Mouse (Mus musculus) layer of hippocampus, adult 11-12 months (tissue): ENCODE results near the gene Ppp6r1.
A peak's percentile ranks its signal among the peaks of the same experiment; 100 is the strongest.

ENCODE experiments used
- DNase-seq: peaks from one replicate; pipeline ENCODE4 v3.0.0; 2022; ENCODE audit warnings: low spot score

The Ppp6r1 gene

DNA sequence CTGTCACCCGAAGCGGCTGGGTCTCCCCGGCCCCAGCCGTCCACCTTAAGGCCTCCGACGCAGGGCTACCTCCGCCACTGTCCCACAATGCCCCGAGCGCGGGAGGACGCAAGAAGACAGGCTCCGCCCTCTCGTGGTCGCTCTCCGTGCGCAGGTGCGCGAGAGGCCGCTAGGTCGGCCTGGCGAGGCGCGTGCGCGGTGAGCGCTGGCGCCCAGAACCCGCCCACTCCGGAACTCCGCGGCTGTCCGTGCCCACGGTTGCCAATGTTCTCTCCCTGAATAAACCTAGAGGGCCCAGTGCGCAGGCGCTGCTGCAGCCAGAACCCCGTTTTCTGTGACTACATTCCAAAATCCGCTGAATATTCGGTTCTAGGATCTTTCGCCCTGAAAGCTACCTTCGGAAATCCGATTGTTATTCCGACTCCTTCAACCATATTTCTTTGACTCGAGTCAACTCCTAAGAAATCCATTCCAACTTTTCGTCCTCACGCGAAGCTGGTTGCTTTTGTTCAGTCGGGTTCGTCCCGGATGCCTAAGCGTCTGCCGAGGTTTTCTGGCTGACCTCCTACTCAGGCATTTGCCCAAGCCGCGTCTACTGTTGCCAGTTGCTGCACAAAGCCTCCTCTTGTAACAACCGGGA lies at the start of gene Ppp6r1:
Gene Ppp6r1 (minus strand): TSS at position 108 of the 640 bp plus-strand sequence.
- DNase-seq, result peak; percentile 98

DNA sequence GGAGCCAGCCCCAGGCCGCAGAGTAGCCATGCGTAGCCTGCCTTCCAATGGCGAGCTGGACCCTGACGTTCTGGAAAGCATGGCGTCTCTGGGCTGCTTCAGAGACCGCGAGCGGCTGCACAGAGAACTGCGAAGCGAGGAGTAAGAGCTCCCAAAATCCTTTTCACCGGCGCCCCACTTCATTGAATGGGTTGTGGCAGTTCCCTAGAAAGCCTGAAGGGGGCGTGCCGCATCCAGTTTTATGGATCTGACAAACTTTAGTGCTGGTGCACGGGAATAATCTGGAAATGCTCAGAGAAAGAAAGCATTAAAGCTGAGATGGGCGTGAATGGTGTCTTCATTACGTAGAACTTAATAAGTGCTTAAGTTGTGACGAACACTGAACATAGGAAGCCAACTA lies 46.3 kb upstream of the Ppp6r1 start:
- DNase-seq, result peak; percentile 54

DNA sequence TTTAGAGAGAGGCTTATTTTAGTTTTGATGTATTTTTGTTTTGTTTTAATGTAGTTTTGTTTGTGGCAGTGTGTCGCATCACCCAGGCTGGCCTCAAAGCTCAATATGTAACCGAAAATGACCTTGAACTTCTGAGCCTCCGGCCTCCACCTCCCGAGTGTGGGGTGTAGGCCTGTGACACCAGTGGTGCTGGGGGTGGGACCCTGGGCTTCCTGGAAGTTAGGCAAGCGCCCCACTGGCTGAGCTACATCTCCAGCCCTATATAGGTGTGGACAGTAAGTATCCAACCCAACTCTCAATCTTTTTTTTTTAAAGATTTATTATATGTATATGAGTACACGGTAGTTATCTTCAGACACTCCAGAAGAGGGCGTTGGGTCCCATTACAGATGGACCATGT lies 44.4 kb upstream of the Ppp6r1 start:
- DNase-seq, result no peak

DNA sequence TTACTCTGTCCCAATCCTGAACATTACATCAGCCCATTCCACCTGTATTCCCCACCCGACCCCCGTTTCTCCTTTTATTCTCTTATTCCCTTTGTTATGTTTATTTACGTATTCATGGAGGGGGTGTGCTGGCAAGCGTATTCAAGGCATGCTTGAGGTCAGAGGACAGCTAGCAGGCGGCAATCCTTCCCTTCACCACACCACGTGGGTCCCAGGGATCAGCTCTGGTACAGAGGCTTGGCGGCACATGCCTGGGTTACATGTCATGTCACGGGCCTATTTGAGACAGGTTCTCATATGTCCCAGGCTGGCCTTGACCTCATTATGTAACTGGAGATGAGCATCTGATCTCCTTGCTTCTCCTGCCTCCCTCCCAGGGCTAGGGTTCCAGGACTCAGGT lies 43.5 kb upstream of the Ppp6r1 start:
- no peak for DNase-seq

DNA sequence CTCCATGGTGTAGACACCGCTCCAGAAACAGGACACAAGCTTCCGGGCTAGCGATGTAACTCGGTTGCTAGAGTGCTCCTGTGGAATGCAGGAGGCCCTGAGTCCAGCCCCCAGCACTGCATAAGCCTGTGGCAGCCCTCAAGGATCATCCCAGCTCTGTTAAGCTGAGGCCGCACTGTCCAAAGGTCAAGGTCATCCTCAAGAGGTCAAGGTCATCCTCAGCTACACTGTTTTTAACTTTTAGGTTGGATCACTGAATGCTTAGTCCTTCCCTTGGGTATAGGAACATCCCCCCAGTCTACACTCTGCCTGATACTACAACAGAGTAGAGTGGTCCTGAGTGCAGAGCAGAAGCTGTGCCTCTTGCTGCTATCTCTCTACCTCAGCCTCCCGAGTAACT lies 34.2 kb upstream of the Ppp6r1 start:
- no peak for DNase-seq

DNA sequence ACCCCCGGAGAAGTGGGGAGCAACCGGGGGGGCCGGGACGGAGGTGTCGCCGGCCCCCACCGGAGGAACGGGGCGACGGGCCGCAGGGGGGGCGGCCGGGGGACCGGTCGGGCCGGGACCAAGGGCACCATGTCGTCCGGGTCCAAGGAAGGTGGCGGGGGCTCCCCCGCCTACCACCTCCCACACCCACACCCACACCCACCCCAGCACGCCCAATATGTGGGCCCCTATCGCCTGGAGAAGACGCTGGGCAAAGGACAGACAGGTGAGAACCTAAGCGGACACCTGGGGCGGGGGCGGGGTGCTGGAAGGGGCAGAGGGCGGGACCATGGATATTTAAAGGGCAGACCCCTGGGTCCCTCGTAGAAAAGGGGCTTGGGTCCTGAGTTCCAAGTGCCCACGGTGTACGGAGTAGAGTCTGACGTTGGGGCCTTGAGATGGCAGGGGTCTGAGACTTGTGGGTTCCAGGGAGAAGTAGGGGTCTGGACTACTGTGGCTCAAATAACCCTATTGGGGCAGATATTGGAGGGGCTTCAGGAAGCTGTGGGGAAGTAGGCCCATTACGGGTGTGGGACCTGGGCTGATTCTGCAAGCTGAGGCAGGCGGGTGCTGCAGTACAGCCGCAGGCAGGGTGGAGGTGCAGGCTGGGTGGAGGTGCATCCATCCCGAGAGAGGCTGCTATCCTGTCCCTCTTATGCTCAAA lies 32.3 kb upstream of the Ppp6r1 start:
- DNase-seq, result no peak

DNA sequence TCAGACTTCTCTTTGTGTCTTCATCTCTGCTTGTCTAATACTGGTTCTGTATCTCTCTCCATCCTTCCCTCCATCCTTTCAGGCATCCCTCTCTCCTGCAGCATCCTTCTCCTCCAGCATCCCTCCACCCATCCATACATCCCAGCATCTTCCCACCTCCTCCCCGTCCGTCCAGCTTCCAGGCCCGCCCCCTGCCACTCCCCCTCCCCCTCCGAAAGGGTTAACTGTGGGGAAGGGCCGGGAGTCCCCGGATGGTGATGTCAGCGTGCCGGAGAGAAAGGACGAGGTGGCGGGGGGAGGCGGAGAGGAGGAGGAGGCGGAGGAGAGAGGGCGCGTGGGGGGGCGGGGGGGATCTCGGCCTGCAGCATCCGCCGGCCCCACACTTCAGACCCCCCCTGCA lies 31.6 kb upstream of the Ppp6r1 start, which contains the start of gene Brsk1:
Gene Brsk1 (plus strand): TSS at position 218 of the 400 bp plus-strand sequence.
- peak; percentile 82 for DNase-seq

DNA sequence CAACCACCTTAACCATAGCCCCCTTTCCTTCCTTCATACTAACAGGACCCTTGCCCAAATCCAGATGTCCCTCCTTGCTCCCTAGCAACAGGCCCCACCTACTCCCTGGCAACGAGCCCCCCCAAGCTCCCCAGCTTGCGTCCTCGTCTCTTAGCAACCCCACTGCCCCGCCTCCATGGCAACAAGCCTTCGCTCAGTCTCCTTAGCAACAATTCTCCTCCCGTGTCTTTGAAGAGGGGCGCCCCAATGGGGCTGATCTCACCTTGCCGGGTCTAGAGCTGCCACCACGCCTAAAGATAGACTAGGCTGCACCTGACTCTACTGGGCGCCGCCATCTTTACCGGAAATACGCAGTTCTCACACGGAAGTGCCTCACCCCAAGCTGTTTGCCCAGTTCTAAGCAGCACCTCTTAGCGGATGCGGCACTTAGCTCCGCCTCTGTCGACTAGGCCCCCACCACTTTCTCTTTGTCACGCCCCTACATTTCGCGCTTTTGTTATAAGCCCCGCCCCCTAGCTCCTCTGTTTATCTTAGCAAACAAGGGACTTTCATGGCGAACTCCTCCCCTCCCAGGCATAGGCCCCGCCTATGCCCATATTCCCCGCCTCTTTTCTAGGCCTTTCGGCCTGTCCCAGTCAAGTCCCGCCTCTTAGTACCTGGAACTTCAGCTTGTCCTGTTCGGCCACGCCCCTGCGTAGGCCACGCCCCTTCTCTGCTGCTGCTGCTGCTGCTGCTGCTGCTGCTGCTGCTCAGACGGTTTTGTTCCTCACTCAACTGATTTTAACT lies 26.0 kb upstream of the Ppp6r1 start, which contains the start of gene Hspbp1:
Gene Hspbp1 (minus strand): TSS at position 437 of the 786 bp plus-strand sequence.
- peak; percentile 95 for DNase-seq

DNA sequence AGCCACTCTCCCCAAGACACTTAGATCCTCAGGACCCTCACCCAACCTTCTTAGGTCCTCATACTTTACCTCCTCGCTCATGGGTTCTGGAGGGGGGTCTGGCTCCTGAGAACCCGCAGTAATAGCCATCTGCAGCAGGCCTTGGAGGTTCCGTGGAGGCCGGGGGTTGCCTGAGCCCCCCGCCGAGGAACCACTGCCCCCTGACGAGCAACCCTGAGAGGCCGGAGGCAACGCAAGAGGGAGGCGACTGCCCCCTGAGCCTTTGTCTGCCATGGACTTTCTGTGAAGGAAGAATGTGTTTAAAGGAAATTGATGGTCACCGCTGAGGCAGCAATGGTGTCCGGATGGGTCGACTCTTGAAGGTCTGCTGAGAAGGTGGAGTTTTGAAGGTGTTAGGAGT lies 25.4 kb upstream of the Ppp6r1 start:
- DNase-seq, result no peak

DNA sequence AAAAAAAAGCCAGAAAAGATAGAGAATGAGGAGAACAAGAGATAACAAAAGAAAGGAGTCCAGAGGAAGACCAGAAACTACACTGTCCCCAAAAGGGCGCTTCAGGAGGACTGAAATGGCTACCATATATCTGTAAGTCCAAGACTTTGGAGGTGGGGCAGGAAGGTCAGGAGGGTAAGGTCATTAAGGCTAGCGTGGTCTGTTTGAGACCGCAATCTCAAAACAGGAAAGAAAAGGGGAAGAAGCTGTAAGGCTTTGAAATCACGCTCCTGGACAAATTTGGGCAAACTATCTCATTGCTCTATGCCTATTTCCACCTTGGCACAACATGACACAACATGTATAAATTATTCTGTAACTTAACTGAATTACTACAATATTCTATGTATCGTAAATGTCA lies 24.5 kb upstream of the Ppp6r1 start:
- no peak for DNase-seq

DNA sequence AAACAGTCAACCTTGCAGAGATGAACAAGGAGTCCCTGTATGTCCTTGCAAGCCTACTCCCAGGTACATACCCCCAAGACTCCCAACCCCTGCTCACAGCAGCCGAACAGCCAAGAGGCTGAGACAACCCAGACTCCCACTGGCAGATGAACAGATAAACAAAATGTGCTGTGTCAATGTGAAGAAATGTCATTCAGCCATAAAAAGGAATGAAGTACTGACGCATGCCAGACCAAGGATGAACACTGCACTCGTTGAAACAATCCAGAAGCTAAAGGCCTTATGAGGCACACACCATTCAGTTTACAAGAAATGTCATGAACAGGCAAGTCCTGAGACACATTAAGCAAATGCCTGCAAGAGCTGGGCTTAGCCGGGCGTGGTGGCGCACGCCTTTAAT lies 16.4 kb upstream of the Ppp6r1 start:
- DNase-seq, result no peak

DNA sequence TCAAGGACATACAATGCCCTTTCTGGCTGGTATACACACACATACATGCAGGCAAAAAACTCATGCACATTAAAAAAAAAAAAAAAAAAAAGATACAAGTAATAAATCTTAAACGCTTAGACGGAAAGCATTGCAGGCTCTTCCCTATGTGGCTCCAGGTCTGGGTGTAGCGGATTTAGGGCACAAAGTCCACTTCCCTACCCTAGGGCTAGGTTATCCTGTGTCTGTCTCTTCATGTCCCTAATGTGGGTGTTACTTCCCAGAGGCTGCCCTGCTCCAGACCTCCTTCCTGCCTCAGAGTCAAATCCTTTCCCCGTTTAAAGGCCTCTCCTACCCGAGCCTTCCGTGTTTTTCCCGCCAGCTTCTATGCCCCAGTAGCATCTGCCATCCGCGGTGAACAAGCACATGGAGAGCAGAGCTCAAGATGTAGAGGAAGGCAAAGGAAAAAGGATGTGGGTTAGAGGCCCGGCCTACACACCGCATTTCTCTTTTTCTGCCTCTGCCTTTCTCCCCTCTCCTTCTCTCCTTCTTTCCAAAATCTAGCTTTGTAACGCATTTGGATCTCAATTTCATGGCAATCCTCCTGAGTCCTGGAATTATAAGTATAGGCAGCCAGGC lies 15.4 kb upstream of the Ppp6r1 start:
- DNase-seq, result no peak

DNA sequence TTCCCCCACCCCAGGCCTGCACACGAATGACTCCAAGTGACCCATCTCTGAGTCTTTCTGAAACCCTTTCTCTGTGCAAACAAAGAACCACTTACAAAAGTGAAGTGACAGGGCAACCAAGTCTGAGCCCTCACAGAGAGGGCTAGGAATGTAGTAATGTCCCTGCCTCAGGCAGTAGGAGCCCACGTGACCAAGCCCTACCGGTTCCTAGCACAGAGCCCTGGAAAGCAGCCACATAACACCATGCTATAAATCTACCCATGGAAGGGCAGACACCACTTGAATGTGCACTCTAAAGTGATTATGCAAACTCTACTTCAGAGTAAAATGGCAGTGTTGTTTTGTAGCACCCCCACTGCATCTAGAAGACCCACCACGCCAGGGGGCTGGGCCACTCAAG lies 13.1 kb upstream of the Ppp6r1 start:
- DNase-seq, result no peak

DNA sequence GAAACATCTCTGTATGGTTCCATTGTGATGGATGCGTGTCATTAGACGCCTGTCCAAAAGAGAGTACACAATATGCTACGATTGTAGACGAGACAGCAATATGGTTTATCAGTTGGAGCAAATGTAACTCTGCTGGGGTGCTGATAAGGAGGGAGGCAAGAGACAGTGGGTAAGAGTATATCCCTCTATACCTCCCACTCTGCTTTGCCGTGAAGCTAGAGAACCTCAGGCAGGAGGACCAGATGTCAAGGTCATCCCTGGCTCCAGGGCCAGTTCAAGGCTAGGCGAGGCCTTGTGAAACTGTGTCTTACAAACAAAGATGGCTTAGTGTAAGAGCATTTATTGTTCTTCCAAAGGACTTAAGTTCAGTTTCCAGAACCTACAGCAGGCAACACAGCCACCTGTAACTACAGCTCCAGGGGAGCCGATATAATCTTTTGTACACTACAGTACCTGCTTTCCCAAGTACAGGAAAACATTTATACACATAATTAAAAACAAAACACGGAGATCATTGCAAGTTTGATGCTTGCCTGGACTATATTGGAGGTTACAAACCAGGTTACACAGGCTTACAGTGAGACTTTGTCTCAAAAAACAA lies 11.9 kb upstream of the Ppp6r1 start:
- DNase-seq, result no peak

DNA sequence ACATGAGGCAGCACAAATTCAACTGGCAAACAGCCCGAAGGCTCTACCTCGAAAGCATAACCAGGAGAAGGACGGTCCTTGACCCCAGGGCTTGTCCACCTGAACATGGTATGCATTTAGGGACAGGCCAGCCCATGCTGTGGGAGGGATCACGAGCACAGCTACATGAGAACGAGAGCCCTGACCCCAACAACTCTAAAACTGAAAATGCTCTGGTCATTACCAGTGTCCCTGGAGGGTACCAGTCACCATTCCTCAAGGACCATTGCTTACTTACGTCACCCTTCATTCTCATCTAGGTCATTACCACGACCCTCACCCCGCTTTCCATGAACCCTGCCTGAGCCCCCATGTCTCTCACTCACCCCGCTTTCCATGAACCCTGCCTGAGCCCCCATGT lies 10.3 kb upstream of the Ppp6r1 start:
- no peak for DNase-seq

DNA sequence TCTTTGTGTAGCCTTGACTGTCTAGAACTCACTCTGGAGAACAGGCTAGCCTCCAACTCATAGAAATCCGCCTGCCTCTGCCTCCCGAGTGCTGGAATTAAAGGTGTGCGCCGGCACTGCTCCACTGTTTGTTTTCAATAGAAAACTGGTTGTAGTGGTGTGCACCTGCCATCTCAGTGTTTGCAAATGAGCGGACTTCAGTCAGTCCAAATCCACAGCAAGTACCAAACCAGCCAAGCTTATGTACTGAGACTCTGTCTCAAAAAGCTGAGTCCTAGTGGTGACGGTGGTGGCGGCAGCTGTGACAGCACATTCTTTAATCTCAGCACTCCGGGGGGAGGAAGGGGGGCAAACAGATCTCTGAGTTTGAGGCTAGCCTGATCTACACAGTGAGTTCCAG lies 9.7 kb upstream of the Ppp6r1 start:
- DNase-seq, result no peak

DNA sequence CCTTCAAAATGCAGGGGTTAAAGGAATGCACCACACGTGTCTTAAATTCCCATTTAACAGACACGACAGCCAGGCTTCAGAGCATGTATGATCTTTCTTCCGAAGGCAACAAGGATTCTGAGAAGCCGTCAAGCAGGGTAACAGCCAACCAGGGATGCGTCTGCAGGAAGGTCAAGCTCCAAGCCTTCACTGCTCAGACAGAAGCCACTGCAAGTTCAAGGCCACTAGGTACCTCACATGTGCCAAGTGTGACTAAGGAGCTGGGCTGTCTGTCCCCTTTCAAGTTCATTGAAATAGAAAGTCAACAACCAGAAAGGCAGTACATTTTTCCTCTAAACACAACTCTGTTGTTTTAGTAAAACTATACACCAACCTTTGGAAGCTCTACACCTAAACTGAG lies 8.1 kb upstream of the Ppp6r1 start:
- no peak for DNase-seq

DNA sequence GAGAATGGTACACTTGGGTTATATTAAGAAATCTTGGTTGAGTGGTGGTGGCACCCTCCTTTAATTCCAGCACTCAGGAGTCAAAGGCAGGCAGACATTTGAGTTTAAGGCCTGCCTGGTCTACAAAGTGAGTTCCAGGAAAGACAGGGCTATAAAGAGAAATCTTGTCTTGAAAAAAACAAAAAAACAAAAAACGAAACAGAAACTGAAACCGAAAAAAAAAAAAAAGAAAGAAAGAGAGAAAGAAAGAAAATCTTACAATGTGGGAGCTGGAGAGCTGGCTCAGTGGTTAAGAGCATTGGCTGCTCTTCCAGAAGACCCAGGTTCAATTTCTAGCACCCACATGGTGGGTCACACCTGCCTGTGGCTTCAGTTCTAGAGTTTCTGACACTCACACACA lies 4.9 kb upstream of the Ppp6r1 start:
- DNase-seq, result no peak

DNA sequence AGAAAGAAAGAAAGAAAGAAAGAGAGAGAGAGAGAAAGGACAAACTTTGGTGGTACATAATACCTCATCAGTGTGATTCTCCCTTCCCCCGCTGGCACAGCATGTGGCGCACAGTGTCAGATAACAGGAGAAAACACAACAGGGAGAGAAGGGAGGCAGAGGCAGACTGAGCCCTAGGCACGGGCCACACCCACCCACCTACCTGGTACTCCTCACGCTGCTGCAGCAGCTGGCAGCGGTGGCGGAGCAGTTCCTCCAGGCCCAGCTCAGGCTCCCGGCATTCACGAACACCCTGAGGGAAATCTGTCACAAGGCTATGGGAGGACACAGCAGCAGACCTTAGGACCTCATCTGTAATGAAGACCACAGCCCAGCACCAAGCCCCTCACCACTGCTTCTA lies 4.4 kb upstream of the Ppp6r1 start:
- DNase-seq, result no peak

DNA sequence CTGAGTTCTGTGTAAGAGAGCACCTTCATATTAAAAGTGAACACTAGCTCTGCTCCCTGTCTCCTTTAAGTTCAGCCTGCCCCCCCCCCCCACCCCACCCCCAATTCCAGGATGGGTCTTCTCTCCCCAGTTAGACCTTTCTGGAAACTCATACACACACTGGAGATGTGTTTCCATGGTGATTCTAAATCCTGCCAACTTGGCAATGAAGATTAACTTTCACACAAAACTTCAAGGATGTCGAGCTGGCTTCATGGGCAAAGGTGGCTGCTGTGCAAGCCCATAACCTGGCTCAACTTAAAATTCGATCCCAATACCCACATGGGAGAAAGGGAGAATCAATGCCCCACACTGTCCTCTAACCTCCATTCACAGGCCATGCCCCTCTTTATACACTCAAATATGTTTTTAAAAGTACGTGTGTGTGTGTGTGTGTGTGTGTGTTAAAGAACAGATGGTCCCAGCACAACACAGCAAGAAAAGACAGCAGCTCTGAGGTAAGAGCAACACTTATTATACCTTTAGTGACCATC lies 1.2 kb upstream of the Ppp6r1 start:
- no peak for DNase-seq

DNA sequence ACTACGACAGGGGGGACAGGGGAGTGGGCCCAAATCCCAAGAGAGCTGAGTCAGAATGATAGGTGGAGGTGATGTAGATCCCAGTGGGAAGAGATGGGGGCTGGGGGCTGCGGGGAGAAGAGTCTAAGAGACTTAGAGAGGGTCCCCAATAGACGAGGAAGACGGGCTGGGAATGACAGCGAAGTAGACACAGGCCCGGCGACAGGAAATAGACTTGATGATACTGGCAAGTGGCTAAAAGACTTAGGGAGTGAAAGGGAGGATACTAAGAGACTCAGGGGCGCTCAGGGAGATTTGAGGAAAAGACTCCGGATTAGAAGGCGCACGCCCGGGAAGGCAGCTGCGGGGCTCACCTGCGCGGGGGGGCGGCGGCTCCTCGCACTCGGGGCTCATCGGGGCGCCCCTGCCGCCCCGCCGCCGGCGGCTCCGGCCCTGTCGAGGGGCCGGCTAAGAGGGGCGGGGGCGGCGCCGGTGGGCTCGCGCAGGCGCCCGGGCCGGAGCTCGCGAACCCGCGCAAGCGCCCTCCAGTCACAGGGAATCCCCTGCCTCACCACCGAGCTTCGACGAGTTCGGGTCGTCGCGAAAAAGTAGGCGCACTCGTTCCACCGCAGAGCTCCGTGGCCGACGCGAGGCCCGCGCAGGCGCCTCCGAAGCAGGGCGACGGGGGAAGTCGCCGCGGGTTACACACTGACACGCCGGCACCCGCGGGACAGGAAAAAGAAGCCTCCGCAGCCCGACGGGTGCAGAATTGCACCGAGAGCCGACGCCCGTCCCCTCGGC lies 501 bp downstream of the Ppp6r1 start:
- DNase-seq, result no peak
